Mouse (Mus musculus): ENCODE results near the gene Aspn. TPM values are rescaled to one million over a fixed set of nuclear protein-coding genes. Genes with fewer than 3 reads are reported as not detected.

Gene Aspn
- total RNA-seq (2023) = not detected

DNA sequence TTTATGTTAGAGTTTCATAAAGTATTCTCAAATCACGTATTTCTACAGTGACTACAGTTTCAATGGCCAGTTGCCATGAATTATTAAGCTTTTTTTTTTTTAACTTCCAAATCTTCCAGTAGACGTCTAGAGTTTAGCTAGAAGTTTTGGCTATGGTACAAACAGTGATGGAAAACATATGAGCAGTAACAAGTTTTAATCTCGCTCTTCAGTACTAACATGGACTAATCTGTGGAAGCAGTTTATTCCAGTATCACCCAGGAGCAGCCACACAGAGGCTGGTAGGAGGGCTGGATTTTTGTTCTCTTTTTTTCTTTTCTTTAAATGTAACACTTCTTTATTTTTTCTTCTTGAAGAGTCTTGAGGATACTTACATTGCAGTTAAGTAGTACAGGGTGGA, at the start of gene Aspn:
TSS of gene Aspn (plus strand) at position 165 of the 400 bp plus-strand sequence.

DNA sequence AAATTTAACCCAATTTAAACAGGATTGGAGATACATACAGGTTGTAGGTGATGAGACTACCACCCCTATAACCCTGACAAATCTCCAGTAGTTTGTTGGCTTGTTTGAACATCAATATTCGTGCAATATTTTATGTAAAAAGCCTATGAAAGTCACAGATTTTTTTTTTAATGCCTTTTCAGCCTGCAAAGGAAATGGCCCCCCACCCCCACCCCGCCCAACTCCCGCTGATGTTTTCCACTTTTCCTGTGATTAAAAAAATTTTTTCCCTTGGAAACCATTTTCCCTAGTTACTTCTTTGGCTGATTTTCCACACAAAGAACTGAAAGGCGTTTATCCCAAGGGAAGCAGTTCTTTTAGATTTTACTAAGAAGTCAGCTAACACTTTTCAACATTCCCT, 39.7 kb upstream of the Aspn start, which contains the start of gene Ecm2:
TSS of gene Ecm2 (plus strand) at position 301 of the 400 bp plus-strand sequence.

DNA sequence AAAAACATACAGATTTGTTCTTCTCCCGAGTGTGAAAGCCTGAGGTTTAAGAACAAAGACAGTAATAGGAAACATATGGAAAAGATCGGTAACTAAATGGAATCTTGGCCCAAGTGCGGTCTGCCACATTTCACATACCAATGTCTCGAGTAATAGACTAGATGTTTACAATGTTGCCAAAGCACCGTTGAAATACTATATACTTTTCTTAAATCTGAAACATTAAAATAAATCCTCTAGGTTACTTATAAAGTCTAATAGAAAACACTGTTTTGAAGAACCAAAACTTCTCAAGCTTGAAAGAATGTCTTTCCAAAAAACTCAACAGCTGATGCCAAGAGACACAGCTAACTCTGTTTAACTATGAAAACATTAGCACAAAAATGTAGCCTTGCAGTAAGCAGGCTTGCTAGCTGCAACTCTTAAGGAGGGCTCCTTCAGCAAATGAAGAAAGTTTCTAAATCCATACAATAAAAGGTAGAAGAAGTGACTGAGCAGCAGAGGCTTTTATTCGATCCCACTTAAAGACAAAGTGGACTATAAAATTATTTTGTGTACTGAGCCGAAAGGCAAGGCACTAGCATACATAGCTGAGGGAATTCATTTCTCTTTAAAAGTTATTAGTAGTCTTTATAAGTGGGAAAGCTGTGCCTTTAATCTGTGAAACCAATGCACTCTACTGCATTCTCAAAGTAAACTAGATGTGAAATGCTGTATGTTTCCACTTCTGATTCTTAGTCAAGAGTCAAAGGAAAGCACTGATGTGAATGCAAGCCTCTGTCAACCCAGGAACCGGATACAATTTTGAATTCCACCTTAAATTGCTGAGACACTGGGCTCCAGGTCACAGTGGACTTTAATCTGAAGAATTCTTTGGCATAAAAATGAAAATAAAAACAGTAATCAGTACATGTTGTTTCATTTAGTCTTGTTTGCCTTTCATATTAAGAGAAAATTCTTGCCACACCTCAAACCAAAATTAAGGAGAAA, 37.6 kb downstream of the Aspn start, which contains the start of gene Omd:
TSS of gene Omd (plus strand) at position 922 of the 990 bp plus-strand sequence.

DNA sequence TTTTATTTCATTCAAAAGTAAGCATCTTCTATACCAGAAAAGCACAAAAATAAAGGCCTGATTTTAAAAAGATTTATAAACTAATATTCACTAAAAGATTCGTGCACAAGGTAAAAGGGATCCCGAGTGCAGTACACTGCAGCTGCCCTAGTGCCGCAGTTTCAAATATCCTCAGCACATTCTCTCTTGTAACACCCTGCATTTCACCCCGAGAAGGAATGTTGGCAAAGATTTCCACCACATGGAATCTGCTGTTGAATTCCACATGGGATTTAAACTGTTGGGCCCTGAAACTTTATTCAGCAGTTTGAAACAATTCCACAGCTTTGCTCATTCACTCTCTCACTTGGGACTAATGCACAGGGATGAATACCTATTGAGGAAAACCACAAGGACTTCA, 63.5 kb downstream of the Aspn start, which contains the start of gene Ogn:
TSS of gene Ogn (plus strand) at position 333 of the 400 bp plus-strand sequence.

Other genes starting within 250 kb of the Aspn start
- gene Fgd3, start 224.1 kb upstream of the Aspn start, total RNA-seq (2023) = 10 to 100 TPM; 86.3 to 89.9 TPM
- gene Bicd2, start 202.9 kb upstream of the Aspn start, total RNA-seq (2023) = 10 to 100 TPM; 31.0 to 34.8 TPM
- 10 to 100 TPM; 10.8 to 13.5 TPM for gene Ippk, start 123.2 kb upstream of the Aspn start, total RNA-seq (2023)
- 1 to 10 TPM in 1 of 2 experiments, under 1 TPM in 1; 0.92 to 1.0 TPM for gene Tes3-ps, start 51.1 kb upstream of the Aspn start, total RNA-seq (2023)
- under 1 TPM in 1 of 2 experiments, not detected in 1; 0.09 TPM for gene Ecm2, start 39.6 kb upstream of the Aspn start, total RNA-seq (2023)
- gene Omd, start 38.0 kb downstream of the Aspn start, total RNA-seq (2023) = not detected
- not detected for gene Ogn, start 63.6 kb downstream of the Aspn start, total RNA-seq (2023)
- 1 to 10 TPM; 1.1 to 1.9 TPM for gene Cenpp, start 108.3 kb downstream of the Aspn start, total RNA-seq (2023)
- 10 to 100 TPM; 49.5 to 59.9 TPM for gene Nol8, start 108.6 kb downstream of the Aspn start, total RNA-seq (2023)
- gene Iars, start 137.7 kb downstream of the Aspn start, total RNA-seq (2023) = 100 to 1,000 TPM; 110 to 126 TPM

Measured in T-cell, adult 66 days (primary cell).